Mouse (Mus musculus) spleen, adult 2 months (tissue): ENCODE measurements around the gene Angel1. TPM values are rescaled to one million over a fixed set of nuclear protein-coding genes. Genes with fewer than 3 reads are reported as not detected.

Experiments used
- DNase-seq, 2 experiments: peaks; one replicate each; pipeline versions ENCODE4 v3.0.0 to v3.0.0-alpha.2; 2012 to 2021; ENCODE audit warnings: low spot score in 2 of 2, low read depth in 1 of 2
- H3K27ac ChIP-seq: fragments of 200-500 bp; 2 replicates; pipeline ENCODE4 v1.5.1; 2012; ENCODE audit warnings: low read length, inconsistent platforms; ENCODE audit not compliant: insufficient read depth
- H3K27me3 ChIP-seq: fragments of 200-500 bp; 2 replicates; pipeline ENCODE4 v1.6.1; 2012; ENCODE audit warnings: mild to moderate bottlenecking, moderate library complexity, low read length, inconsistent platforms; ENCODE audit not compliant: control insufficient read depth, insufficient read depth
- H3K36me3 ChIP-seq: fragments of 200-500 bp; 2 replicates; pipeline ENCODE4 v1.6.1; 2012; ENCODE audit warnings: mild to moderate bottlenecking, low read length, inconsistent platforms; ENCODE audit not compliant: control insufficient read depth, insufficient read depth
- H3K4me1 ChIP-seq: fragments of 200-500 bp; 2 replicates; pipeline ENCODE4 v1.6.1; 2011; ENCODE audit warnings: inconsistent platforms; ENCODE audit not compliant: control insufficient read depth, insufficient read depth, insufficient read length
- H3K4me3 ChIP-seq: fragments of 200-500 bp; 2 replicates; pipeline ENCODE4 v1.5.1; 2011; ENCODE audit warnings: mild to moderate bottlenecking, inconsistent platforms; ENCODE audit not compliant: insufficient read depth, insufficient read length; ENCODE audit errors: extremely low read depth
- CTCF ChIP-seq: fragments of 200-500 bp; IDR thresholded peaks from 2 replicates; pipeline ENCODE4 v1.5.1; 2011; ENCODE audit warnings: mild to moderate bottlenecking, inconsistent platforms; ENCODE audit not compliant: insufficient read depth, insufficient read length, insufficient replicate concordance; ENCODE audit errors: extremely low read depth
- POLR2A ChIP-seq: fragments of 200-500 bp; IDR thresholded peaks from 2 replicates; pipeline ENCODE4 v1.6.1; 2011; ENCODE audit warnings: low read depth, low read length, inconsistent platforms
- WGBS: fragments of 180-500 bp; shearing (Covaris S2); methylation state at CpG from one replicate; pipeline ENCODE4 v1.1.7; 2018; 5-methylcytosine and 5-hydroxymethylcytosine counted together
- polyA plus RNA-seq: library from polyadenylated mRNA; depleted of rRNA; stranded (reverse); fragments of >200 nt; gene quantifications from 2 replicates; pipeline ENCODE4 v1.2.3, GENCODE M21; 2012; rRNA removed

Angel1 gene
- polyA plus RNA-seq, 1 experiment, result 5.0 TPM

- H3K4me1 ChIP-seq, result no peaks in the 10 kb centered on the region
- H3K27me3 ChIP-seq, result no peaks in the 10 kb centered on the region
- no peaks in the 10 kb centered on the region for H3K36me3 ChIP-seq
- no peak overlapping the region for H3K27ac ChIP-seq
- DNase-seq, result no peak
- H3K4me3 ChIP-seq, result no peak overlapping the region
- 95% methylated on average over 2 of the region's 2 CpGs for WGBS
- no peak for TF ChIP-seq POLR2A
- TF ChIP-seq CTCF, result no peak
These were observed 57.9 kb downstream of the Angel1 start for GRCm38 (mm10) chr12:86668404-86668803.

- TF ChIP-seq POLR2A (no peak), CTCF (no peak)
- DNase-seq, result no peak
- no peaks in the 10 kb centered on the region for H3K36me3 ChIP-seq
- WGBS, result 49% methylated on average over 3 of the region's 3 CpGs
- H3K4me1 ChIP-seq, result no peaks in the 10 kb centered on the region
- no peak overlapping the region for H3K27ac ChIP-seq
- no peaks in the 10 kb centered on the region for H3K27me3 ChIP-seq
- H3K4me3 ChIP-seq, result no peak overlapping the region
These were observed 60.6 kb downstream of the Angel1 start for GRCm38 (mm10) chr12:86665656-86666055.

- no peak overlapping the region for H3K27ac ChIP-seq
- DNase-seq, result no peak
- TF ChIP-seq POLR2A (no peak), CTCF (no peak)
- 85% methylated on average over 2 of the region's 2 CpGs for WGBS
- H3K4me1 ChIP-seq, result no peaks in the 10 kb centered on the region
- H3K27me3 ChIP-seq, result no peaks in the 10 kb centered on the region
- no peaks in the 10 kb centered on the region for H3K36me3 ChIP-seq
- no peak overlapping the region for H3K4me3 ChIP-seq
These were observed 65.8 kb downstream of the Angel1 start for GRCm38 (mm10) chr12:86660466-86660865.

GRCm38 (mm10) chr12:86659447-86659968 is 66.8 kb downstream of the Angel1 start:
- no peaks in the 10 kb centered on the region for H3K4me1 ChIP-seq
- H3K27me3 ChIP-seq, result no peaks in the 10 kb centered on the region
- H3K36me3 ChIP-seq, result no peaks in the 10 kb centered on the region
- no peak overlapping the region for H3K4me3 ChIP-seq
- no peak overlapping the region for H3K27ac ChIP-seq
- DNase-seq, result no peak
- TF ChIP-seq POLR2A (no peak), CTCF (no peak)
- 8% methylated on average over 6 of the region's 6 CpGs for WGBS

GRCm38 (mm10) chr12:86652570-86653041 is 73.7 kb downstream of the Angel1 start:
- H3K4me1 ChIP-seq, result no peaks in the 10 kb centered on the region
- H3K27ac ChIP-seq, result no peak overlapping the region
- no peak overlapping the region for H3K4me3 ChIP-seq
- WGBS, result 57% methylated on average over 4 of the region's 4 CpGs
- no peaks in the 10 kb centered on the region for H3K36me3 ChIP-seq
- no peak for DNase-seq
- TF ChIP-seq CTCF (no peak), POLR2A (no peak)
- H3K27me3 ChIP-seq, result no peaks in the 10 kb centered on the region

GRCm38 (mm10) chr12:86651301-86651860 is 74.9 kb downstream of the Angel1 start:
- 93% methylated on average over 8 of the region's 8 CpGs for WGBS
- TF ChIP-seq CTCF, result no peak
- TF ChIP-seq POLR2A, result no peak
- no peak for DNase-seq

More at GRCm38 (mm10) chr12:86651301-86651860, 74.9 kb downstream of the Angel1 start:
- Histone ChIP-seq H3K4me1 (no peaks in the 10 kb centered on the region), H3K27me3 (no peaks in the 10 kb centered on the region), H3K36me3 (no peaks in the 10 kb centered on the region), H3K27ac (no peak overlapping the region), H3K4me3 (no peak overlapping the region)

Other genes with a start within 250 kb of the Angel1 start
- 1.1 and 1.6 TPM in 2 replicates for gene Vash1, start 47.8 kb downstream of the Angel1 start, polyA plus RNA-seq
- gene Lrrc74a, start 7.9 kb upstream of the Angel1 start, polyA plus RNA-seq, result not detected in 2 replicates
- 33.2 and 50.3 TPM in 2 replicates for gene Irf2bpl, start 158.3 kb upstream of the Angel1 start, polyA plus RNA-seq
- gene Cipc, start 220.6 kb upstream of the Angel1 start, polyA plus RNA-seq, result 24.2 and 31.1 TPM in 2 replicates